In genomic region chr4:129810798-129811604, GRCm38 (mm10) we compare ENCODE assay signal across 8 mouse cellular contexts. TPM values are rescaled to one million over a fixed set of nuclear protein-coding genes. Genes with fewer than 3 reads are reported as not detected.
A peak's percentile ranks its signal among the peaks of the same experiment; 100 is the strongest.
DNase-seq lines count a peak whose midpoint lies in the region; ATAC-seq and TF ChIP-seq lines count a peak whose summit lies in the region.

Gene Ptp4a2, plus strand, starts transcription at chr4:129811219.

- H3K27ac ChIP-seq in heart, postnatal 0 days (ENCODE audit: low read depth) = peak within 1 kb of the TSS; percentile 85
- peak within 1 kb of the TSS; percentile 68 for H3K27ac ChIP-seq in liver, embryonic 16.5 days (ENCODE audit: low read length)
- H3K27ac ChIP-seq in neural tube, embryonic 11.5 days (ENCODE audit: low read depth, low read length) = no peak within 1 kb of the TSS

- H3K9me3 ChIP-seq in erythroblast, embryonic 14.5 days (ENCODE audit: control insufficient read depth, low read length) = peaks cover 5% of the 10 kb centered on the region; the same call in 1 of the 2 replicates
- H3K9me3 ChIP-seq in heart, postnatal 0 days (replicated peaks; ENCODE audit: control insufficient read depth, low read length) = no peaks in the 10 kb centered on the region
- no peaks in the 10 kb centered on the region for H3K9me3 ChIP-seq in liver, embryonic 16.5 days (replicated peaks; ENCODE audit: control insufficient read depth, low read length)
- H3K9me3 ChIP-seq in neural tube, embryonic 11.5 days (ENCODE audit: control insufficient read depth, low read length) = no peaks in the 10 kb centered on the region

- no peak for TF ChIP-seq CTCF in heart, postnatal 0 days (IDR thresholded peaks at IDR 0.05; ENCODE audit: low read depth)

- TF ChIP-seq EP300 in heart, postnatal 0 days (IDR thresholded peaks at IDR 0.05; ENCODE audit: low read depth) = peak; percentile 65

- no peaks in the 10 kb centered on the region for H3K36me3 ChIP-seq in erythroblast, embryonic 14.5 days (ENCODE audit: control insufficient read depth)
- H3K36me3 ChIP-seq in heart, postnatal 0 days (replicated peaks; ENCODE audit: control insufficient read depth, insufficient read depth, low read length) = no peaks in the 10 kb centered on the region
- no peaks in the 10 kb centered on the region for H3K36me3 ChIP-seq in liver, embryonic 16.5 days (ENCODE audit: control insufficient read depth, insufficient read depth)
- H3K36me3 ChIP-seq in neural tube, embryonic 11.5 days (ENCODE audit: control insufficient read depth, insufficient read depth, low read length) = no peaks in the 10 kb centered on the region

- 11% methylated on average over 35 of the region's 35 CpGs for WGBS in heart, postnatal 0 days
- 1% methylated on average over 35 of the region's 35 CpGs for WGBS in liver, embryonic 16.5 days (ENCODE audit: insufficient replicate concordance)
- WGBS in neural tube, embryonic 11.5 days = 9% methylated on average over 35 of the region's 35 CpGs

- H3K27me3 ChIP-seq in erythroblast, embryonic 14.5 days (ENCODE audit: control insufficient read depth) = peaks cover 46% of the 10 kb centered on the region
- no peaks in the 10 kb centered on the region for H3K27me3 ChIP-seq in heart, postnatal 0 days (ENCODE audit: control insufficient read depth, insufficient read depth, low read length)
- peaks cover 20% of the 10 kb centered on the region for H3K27me3 ChIP-seq in liver, embryonic 16.5 days (ENCODE audit: control insufficient read depth, insufficient read depth, low read depth, low read length)
- 0 out of 2 replicates have a peak, but pooled peaks cover 2% of the 10 kb centered on the region for H3K27me3 ChIP-seq in neural tube, embryonic 11.5 days (ENCODE audit: control insufficient read depth, insufficient read depth, low read length)

- DNase-seq in right cerebral cortex, postnatal 4 days = peak; percentile 19
- no peak for DNase-seq in right cerebral cortex, postnatal 36 days (ENCODE audit: low spot score in 2 of 2)
- peak; percentile 93 for DNase-seq in heart, postnatal 0 days (ENCODE audit: low spot score)
- DNase-seq in kidney, postnatal 25 days = peak; percentile 71 to 84
- DNase-seq in neural tube, embryonic 11.5 days (ENCODE audit: low spot score) = peak; percentile 38
- DNase-seq in thymus, postnatal 14 days = peak; percentile 93

- H3K4me1 ChIP-seq in erythroblast, embryonic 14.5 days (ENCODE audit: control insufficient read depth) = peaks cover 10% of the 10 kb centered on the region
- H3K4me1 ChIP-seq in heart, postnatal 0 days (ENCODE audit: control insufficient read depth, insufficient read depth) = peaks cover 13% of the 10 kb centered on the region; the same call in 1 of the 2 replicates
- H3K4me1 ChIP-seq in liver, embryonic 16.5 days (ENCODE audit: control insufficient read depth, low read depth, low read length) = peaks cover 10% of the 10 kb centered on the region
- H3K4me1 ChIP-seq in neural tube, embryonic 11.5 days (ENCODE audit: control insufficient read depth, insufficient read depth, low read length) = 0 out of 2 replicates have a peak, but pooled peaks cover 2% of the 10 kb centered on the region

- peak within 1 kb of the TSS; percentile 65 for H3K9ac ChIP-seq in heart, postnatal 0 days (replicated peaks; ENCODE audit: low read depth, low read length)
- H3K9ac ChIP-seq in liver, embryonic 16.5 days (ENCODE audit: low read depth, low read length) = peak within 1 kb of the TSS; percentile 47
- H3K9ac ChIP-seq in neural tube, embryonic 11.5 days (ENCODE audit: low read length) = peak within 1 kb of the TSS; percentile 46

- peak; percentile 94 for ATAC-seq in heart, postnatal 0 days (ENCODE audit: insufficient read depth, low read depth)
- peak; percentile 68 for ATAC-seq in liver, embryonic 16.5 days (ENCODE audit: low read depth)
- no peak for ATAC-seq in neural tube, embryonic 11.5 days (ENCODE audit: insufficient read depth, low FRiP score, low TSS enrichment)

- H3K4me2 ChIP-seq in heart, postnatal 0 days (ENCODE audit: low read depth, low read length) = peak within 1 kb of the TSS; percentile 84
- H3K4me2 ChIP-seq in liver, embryonic 16.5 days (ENCODE audit: low read depth, low read length) = peak within 1 kb of the TSS; percentile 60
- peak within 1 kb of the TSS; percentile 57 for H3K4me2 ChIP-seq in neural tube, embryonic 11.5 days (ENCODE audit: low read depth)

- H3K4me3 ChIP-seq in erythroblast, embryonic 14.5 days (replicated peaks) = peak within 1 kb of the TSS; percentile 39
- peak within 1 kb of the TSS; percentile 56 for H3K4me3 ChIP-seq in heart, postnatal 0 days (ENCODE audit: low read depth, low read length)
- H3K4me3 ChIP-seq in liver, embryonic 16.5 days (ENCODE audit: low read depth, low read length) = peak within 1 kb of the TSS; percentile 53
- peak within 1 kb of the TSS; percentile 23 for H3K4me3 ChIP-seq in neural tube, embryonic 11.5 days (ENCODE audit: low read depth, low read length)

RNA-seq across cellular contexts. Expression of gene Ptp4a2, which starts in this region (rescaled TPM):
- polyA plus RNA-seq in erythroblast, embryonic 14.5 days (2012) = 3.6 and 4.7 TPM in 2 replicates
- total RNA-seq in heart, postnatal 0 days (2014; rRNA removed; ENCODE audit: low replicate concordance) = 132 and 176 TPM in 2 replicates
- 407 and 417 TPM in 2 replicates for polyA plus RNA-seq in heart, postnatal 0 days (2015; fragmentation: Nextera tagmentation; extraction: Ambion mirVana)
- polyA plus RNA-seq in liver, embryonic 16.5 days (2015; fragmentation: Nextera tagmentation; extraction: Ambion mirVana) = 143 and 159 TPM in 2 replicates
- 316 and 317 TPM in 2 replicates for polyA plus RNA-seq in neural tube, embryonic 11.5 days (2014; fragmentation: Nextera tagmentation; extraction: Ambion mirVana)

Comparison
In these comparisons a context has a peak if more than half of its experiments do, and no peak if none do; other contexts are left out.
1. RNA of gene Ptp4a2 (polyA plus RNA-seq): 407 to 417 TPM in heart, postnatal 0 days, 316 to 317 TPM in neural tube, embryonic 11.5 days and 143 to 159 TPM in liver, embryonic 16.5 days; 3.6 to 4.7 TPM in erythroblast, embryonic 14.5 days; every median in the first group is over 10 times any median in the second.
2. DNase-seq: peak in right cerebral cortex, postnatal 4 days (single experiment), heart, postnatal 0 days (single experiment), kidney, postnatal 25 days (2 of 2), neural tube, embryonic 11.5 days (single experiment) and thymus, postnatal 14 days (single experiment); none in right cerebral cortex, postnatal 36 days (0 of 2).
3. Peak in every context shown above with its lines, with median percentiles within 50 percentile points of each other: H3K4me3 ChIP-seq, H3K4me2 ChIP-seq and H3K9ac ChIP-seq.